Mouse (Mus musculus): ENCODE data around the gene I0C0044D17Rik.
A peak's percentile ranks its signal among the peaks of the same experiment; 100 is the strongest.

I0C0044D17Rik gene

DNA sequence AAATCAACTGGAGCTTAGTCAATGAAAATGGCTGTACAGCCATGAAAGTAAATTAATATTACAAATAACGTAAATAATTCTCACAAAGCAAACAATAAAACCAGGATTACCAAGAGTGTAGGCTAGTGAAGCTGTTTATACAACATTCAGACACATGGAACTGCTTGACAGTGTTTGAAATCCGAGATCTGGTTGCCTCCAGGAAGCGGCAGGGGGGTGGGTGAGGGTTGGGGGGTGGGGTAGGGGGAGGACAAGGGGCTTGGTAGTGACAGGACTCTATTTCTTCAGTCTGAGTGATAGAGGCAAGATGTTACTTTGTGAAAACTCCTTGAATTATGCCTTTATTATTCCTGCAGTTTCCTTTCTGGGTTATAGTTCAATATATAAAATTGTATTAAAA, 3.1 kb upstream of the I0C0044D17Rik start:
- DNase-seq (ENCODE audit: low spot score) = no peak

DNA sequence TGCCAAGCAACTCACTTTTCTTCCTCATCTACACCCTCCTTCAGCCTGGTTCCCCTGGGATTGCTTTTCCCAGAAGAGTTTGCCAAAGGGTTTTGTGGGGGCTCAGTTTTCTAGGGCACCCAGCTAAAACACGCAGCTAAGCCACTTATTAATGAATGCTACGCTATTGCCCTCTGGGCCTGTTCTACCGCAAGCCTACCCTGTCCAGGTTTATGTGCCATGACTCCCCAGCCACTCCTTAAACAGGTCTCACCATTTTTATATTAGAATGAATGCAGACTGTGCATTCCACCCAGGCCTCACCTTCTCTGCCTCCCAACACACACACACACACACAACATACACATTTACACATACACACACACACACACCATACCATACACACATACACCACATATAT, 593 bp downstream of the I0C0044D17Rik start:
- DNase-seq (ENCODE audit: low spot score) = no peak

DNA sequence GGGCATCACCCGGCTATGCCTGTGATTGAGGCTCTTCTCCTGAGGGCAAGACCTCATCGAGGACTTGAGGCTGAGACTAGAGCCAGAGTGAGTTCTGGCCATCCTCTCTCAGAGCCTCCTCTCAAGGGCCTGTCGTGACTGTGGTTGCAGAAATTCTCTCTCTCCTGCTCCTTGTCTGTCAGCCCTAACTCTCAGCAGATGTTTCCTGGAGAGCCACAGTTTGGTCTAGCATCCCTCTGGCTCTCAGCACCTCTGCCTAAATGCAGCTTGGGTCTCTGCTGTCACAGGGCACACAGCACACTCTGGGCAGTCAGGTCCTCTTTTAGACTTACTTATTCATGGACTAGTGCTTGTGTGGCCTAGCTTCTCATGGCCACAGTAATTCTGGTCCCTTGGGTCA, 1.2 kb downstream of the I0C0044D17Rik start:
- DNase-seq (ENCODE audit: low spot score) = no peak

DNA sequence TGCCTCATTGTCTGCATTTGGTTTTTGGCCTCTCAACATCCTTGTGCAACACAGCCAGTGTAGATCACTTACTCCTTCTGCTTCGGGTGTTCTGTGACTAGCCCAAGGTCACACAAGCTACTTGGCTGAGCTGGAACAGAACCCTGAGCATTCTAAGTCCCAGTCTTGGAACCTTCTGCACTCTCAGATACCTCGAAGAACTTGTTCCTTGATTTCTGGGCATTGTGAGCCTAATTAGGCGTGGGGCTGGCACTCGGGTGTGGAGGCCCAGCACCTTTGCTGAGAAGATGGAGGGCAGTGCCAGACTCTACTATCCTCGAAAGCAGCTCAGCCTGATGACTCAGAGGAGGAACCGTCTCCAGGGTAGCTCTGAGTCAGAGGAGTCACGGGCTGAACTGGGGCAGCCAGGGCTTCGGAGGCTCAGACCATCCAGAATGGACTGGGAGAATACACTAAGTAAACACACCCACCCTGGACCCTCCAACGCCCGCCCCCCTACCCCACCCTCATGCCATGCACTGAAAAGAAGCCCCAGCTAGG, 4.4 kb downstream of the I0C0044D17Rik start:
- no peak for DNase-seq (ENCODE audit: low spot score)

DNA sequence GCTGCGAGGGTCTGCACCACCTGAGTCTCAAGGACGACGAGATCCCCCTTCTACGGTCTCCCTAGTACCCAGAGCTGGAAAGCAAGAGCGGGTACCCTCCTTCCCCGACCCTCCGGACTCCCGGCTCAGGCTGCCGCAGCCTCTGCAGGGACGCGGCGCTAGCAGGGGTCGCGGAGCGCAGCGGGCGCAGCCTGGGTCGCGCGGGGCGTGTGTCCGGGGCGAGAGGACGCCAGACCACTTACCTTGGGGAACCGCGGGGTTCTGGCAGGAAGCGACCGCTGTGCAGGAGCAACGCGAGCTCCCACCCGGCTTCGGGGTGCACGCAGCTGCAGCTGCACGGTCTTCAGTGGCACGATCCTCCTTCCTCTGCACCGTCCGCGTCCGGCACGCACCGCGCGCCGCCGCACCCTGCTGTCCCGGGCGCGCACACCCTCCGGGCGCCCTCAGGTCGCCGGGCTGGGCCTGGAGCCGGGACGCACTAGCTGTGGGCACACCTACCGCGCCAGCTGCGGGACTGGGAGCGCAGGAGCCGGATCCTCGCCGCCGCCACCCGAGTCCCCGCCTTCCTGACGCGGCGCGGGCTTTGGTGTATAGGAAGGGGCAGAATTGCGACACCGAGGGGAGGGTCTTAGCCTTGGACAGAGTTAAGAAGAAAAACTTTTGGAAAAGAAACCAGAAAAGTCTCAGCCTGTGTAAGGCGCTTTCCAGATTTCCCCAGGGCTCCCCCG, 6.3 kb downstream of the I0C0044D17Rik start, which contains the start of gene Kank4:
TSS of gene Kank4 (minus strand) at position 354 of the 728 bp plus-strand sequence.
- peak; percentile 50 for DNase-seq (ENCODE audit: low spot score)

DNA sequence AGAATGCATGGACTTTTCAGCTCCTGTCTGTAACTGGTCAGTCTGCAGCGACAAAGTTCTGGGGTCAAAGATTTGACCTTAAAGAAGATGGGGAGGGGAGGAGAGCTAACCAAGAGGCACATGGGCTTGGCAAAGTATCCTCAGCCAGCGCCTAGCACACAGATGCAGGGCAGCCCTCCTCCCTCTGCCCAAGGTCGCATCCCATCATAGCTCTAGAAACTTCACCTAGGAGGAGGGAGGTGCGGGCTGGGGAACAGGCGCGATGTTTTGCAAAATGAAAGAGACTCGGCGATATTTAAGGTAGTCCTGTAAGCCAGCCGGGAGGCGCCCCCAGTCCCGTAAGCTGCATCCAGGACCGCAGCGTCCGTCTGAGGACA, 6.8 kb downstream of the I0C0044D17Rik start:
- no peak for DNase-seq (ENCODE audit: low spot score)

DNA sequence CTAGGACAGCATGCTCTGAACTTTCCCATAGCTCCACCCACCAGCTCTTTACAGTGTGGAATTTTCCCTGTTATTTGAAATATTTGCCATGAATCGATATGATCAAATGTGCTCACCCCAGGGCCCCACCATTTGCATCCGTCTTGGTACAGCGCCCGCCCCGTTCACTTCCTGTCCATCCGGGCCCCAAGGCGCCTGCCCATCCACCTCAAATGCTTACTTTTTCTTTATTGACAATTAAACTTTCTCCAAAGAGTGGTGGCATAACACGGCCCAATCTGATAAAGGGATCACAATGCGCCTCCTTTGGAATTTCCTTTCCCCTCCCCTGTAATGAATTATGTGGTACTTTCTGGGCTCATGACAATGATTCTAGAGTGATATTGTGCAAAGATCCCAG, 17.3 kb downstream of the I0C0044D17Rik start:
- no peak for DNase-seq (ENCODE audit: low spot score)

DNA sequence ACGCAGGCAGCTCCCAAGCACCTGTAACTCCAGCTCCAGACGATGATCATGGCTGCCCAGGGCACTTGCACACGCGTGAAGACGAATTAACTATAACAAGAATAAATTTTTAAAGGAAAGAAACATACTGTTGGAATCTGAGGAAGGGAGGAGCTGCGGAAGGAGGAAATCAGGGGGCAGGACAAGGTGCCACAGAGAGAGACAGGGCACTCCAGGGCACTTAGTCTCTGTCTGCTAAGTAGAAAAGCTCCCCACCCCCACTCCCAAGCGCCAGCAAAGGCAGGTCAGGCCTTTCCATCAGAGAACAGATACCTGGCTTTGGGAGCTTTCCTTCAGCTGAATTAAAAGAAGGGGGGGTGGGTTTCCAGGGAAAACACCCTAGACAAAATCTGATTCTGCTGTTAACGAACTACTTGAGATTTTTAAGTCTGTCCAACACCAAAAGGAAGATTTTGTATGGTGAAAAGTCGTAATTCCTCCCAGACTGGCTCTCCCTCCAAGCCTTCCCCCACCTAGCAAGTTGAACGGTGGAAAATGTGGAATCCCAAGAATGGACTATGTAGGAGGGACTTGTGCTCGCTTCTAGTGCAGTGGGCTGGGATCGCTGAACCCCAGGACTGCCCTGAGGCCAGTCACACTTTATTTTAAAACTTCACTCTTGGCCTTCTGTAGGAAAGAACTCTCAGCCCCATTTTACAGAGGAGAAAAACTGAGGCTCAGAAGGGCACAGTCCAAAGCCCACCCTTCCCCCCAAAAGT, 18.2 kb downstream of the I0C0044D17Rik start:
- DNase-seq (ENCODE audit: low spot score) = no peak

DNA sequence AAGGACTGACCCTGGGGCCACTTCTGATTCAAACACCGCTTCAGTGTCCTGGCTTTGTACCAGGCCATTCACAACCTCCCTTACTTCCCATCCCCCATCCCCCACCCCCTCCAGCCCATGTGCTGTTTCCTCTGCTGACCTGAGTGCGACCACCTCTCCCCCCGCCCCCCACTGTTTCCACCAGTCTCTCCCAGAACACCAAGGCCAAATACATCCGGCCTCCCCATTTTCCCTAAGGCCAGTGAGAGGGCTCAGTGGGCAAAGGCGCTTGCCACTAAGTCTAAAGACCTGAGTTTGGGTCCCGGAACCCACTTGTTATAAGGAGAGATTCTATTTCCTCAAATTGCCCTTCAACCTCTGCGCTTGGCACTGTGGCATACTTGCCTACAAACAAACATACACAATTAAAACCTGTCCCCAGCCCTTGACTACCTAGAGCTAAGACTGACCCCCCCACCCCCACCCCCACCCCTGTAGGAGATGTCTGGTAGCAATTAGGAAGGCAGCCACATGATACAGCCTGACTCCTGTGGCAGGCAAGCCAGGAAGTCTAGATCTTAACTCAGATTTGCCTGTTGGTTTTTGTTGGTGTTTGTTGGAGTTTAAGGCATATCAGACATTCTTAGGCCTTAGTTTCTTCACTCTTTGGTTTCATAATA, 19.0 kb downstream of the I0C0044D17Rik start:
- DNase-seq (ENCODE audit: low spot score) = no peak

DNA sequence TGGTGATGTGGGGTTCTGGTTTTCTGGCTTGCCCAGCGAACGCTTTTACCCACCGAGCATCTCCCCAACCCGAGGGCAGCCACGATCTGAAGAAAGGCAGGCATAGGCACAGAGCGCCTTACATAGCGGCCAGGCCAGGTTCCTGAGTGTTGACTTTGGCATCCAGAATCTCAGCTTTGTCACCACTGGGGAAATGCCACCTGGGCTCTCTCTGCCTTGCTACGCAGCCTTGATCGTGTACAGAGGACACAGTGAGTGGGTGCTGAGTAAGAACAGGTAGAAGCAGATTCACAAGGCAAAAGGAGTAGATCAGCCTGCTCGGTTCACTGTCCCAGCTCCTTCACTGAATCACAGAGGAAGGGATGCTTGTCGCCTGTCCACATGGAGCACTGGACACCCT, 21.9 kb downstream of the I0C0044D17Rik start:
- DNase-seq (ENCODE audit: low spot score) = no peak

DNA sequence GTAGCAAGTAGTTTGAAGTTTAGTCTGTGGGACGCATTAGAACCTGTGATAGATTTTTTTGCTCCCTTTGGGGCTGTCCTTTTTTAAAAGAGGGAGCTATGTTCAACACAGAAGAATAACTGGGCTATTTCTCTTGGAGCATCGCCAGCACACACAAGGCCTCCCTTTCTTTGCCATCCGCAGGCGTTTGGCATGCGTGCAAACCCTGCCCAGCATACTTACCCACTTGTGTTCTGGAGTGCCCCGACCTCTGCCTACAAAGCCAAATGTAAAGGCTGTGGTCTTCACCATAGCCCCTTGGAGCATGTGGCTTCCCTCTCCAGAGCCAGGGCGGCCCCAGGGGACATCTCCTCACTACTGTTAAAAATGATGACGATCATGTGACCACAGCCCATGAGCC, 22.8 kb downstream of the I0C0044D17Rik start:
- DNase-seq (ENCODE audit: low spot score) = no peak

DNA sequence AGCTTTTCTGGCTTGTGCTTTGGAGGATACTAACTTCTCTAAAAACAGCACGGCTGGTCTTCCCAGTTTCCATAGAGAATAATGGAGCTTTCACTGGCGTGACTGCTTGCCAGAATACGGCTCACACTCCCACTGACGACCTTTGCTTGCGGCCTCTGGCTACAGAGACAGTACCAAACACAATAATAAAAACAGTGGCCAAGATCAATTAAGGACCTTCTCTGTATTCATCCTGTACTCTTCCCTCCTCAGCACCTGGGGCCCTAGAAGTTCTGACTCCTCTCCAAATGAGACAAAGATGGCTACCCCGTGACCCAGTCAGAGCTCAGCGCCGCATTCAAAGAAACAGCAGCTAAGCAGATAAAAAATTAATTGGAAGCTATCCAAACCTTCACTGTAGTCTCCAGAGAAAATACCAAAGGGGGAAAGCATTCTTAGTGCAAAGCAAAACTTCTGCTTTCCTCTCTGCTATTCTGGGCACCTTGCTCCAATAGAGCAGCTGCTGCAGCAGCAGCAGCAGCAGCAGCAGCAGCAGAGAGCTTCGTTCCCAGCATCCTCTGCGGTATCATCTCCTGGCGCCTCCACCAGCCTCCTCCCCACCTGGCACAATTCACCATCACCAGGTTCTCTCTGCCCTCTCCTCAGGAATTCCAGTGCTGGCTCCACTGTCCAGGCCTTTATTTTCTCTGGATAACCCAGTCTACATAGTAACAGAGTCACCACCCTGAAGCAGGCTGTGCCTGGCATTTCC, 26.9 kb downstream of the I0C0044D17Rik start:
- DNase-seq (ENCODE audit: low spot score) = no peak

DNA sequence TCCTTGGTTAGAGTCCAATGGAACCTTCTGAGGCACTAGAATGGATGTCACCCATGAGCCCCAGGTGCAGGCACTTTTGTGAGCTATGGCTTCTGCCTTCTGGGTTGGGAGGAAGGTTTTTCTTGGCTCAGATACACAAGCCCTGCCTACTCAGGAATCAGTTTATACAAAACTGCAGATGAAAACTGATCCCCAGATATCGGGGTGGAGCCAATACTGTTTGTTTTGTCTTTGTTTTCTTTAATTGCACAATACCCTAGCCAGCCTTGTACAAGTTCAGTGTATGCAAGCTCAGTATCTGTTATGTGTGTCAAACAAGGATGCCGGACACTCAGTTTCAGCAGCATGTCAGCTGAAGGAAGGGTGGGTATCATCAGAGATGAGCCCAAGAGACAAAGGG, 28.4 kb downstream of the I0C0044D17Rik start:
- no peak for DNase-seq (ENCODE audit: low spot score)

DNA sequence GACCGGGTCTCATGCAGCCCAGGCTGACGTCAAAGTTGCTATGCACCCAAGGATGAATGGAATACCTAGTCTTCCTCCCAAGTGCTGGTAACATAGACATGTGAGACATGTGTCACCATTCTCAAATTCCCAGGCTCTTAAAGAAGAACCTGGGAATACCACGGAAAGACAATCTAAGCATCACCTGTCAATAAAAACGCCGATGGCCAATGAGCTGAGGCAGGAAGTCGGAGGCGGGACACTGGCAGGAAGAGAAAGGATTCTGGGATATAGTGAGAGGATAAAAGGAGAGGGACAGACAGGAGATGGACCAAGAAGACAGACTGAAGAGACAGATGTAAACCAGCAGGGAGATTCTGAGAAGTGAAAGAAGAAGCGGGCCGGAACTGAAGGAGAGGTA, 30.2 kb downstream of the I0C0044D17Rik start:
- DNase-seq (ENCODE audit: low spot score) = no peak

DNA sequence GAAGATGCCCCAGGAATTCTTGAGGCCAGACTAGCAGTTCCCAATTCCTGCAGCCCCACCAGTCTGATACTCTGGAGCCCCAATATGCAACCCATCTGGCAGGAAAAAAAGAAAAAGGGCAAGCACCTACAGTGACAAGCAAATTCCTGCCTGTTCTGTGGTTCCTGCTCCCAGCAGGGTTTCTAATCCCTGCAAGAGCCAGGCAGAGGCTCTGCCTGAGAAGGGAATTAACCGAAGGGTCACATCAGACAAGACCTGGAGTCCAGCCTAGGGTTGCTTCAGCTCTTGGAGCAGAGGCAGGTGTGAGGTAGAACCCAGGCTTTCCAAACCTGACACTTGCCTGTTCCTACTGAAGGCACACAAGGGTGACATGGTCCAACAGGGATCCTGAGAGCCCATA, 32.9 kb downstream of the I0C0044D17Rik start:
- DNase-seq (ENCODE audit: low spot score) = no peak

DNA sequence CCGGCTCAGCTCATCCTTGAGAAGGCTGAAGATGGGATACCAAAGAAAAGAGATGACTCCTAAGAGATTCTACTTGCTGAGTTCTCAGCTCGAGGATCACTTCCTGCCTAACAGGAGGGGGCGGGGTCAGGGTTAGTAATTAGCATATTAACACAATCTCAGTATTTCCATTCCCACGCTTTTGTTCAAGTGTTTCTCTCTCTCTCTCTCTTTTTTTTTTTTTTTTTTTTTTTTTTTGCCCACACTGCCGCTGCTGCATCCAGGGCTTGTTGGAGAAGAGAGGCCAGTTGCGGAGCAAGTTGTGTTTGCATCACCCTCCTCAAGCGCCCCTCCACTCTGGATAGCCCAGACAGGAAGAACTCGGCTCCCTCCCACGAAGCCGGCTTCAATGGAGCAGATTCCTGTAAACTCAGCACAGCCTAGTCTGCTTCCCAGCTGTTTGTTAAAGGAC, 33.8 kb downstream of the I0C0044D17Rik start:
- DNase-seq (ENCODE audit: low spot score) = no peak

DNA sequence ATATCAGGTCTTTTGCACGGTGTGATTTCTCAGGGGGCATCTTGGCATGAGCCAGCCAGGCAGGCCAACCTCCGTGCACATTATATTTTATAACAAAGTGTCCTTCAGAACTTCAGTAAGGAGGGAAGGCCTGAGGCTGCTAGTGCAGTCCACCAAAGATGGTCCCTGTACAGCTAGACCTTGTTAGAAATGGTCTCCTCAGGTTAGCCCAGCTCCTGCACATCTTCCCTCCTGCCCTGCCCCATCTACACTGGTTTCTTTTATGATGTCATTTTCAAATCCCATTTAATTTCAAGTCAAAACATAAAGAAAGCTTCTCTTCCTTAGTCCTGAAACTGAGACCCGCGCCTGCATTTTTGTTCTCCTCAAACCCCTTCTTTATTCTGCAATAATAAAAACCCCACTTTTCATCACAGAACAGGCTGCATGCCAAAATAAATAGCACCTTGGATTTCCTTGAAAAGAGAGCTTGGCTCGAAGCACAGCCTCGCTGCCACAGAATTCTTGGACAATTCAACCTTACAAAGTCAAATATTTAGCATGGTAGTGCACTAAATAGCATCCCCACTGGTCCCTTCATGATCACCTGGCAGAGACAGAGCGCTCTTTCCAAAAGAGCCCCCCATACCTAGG, 34.4 kb downstream of the I0C0044D17Rik start:
- no peak for DNase-seq (ENCODE audit: low spot score)

DNA sequence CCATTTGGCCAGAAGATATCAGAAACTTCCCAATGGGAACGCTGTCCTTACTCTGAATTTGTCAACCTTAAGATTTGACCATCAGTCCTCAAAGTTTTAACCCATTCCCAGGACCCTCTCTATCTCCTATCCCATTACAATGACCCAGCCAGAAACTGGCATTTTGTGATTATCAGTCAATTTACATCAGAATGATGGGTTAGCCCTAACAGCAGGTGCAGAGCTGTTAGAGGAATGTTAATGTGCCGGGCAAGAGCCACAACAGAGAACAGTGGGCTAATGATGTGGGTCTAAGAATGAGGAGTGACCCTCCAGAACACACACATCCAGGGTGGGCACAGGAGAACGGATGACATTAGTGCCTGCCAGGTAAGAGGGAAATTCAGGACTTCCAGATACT, 37.4 kb downstream of the I0C0044D17Rik start:
- no peak for DNase-seq (ENCODE audit: low spot score)

DNA sequence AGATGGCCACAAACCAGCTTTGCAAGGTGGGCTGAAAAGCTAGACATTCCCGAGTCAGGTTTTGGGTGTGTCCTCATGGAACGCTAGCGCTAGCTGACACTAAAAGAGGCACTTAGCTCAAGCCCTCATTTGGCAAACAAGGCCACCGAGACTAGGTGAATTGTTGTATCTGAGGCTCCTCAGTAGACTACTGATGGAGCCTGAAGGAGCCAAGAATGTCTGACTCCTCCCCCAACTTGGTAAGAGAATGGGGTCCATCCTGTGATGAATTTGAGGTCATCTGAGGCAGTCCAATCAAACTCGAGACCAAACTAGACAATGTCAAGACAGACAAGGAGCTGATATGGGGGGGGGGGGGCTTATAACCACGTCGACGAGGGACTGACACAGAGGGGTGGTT, 37.8 kb downstream of the I0C0044D17Rik start:
- DNase-seq (ENCODE audit: low spot score) = no peak

DNA sequence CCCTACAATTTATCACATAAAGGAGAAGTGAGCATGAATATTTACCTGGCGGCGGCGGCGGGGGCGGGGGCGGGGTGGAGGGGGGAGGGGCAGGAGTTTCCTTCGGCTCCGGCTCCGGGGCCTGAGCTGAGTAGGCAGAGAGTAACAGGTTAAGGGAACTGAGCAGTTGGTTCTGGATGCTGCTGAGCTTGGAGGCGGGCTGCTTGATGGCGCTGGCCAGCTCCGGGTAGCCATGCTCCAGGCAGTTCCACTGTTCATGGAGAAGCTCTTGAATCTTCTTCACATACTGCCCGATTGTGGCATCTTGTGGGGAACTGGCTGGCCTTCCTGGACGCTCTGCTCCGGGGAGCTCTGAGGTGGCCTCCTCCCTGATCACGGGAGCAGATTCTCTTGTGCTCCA, 45.4 kb downstream of the I0C0044D17Rik start:
- no peak for DNase-seq (ENCODE audit: low spot score)

DNA sequence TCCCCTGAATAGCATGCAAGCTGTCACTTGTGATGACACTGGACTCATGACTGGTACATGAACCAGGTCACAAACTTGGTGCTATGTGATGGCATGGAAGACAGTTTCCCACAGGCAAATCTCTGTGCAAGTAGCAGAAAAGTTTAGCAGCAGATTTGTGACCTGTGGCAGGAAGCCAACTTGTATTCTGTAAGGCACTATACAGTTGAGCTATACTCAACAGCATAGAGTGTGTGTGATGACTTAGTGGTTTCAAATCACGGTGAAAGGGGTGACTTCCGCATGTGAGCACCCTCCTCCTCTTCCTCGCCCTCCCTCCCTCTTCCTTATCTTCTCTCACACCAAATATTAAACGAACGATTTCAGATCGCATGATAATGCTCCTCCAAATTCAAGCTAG, 46.2 kb downstream of the I0C0044D17Rik start:
- DNase-seq (ENCODE audit: low spot score) = no peak
